Mouse (Mus musculus) lung, embryonic 16.5 days (tissue): Measurements from ENCODE around the gene 4931429L15Rik. TPM values are rescaled to one million over a fixed set of nuclear protein-coding genes. Genes with fewer than 3 reads are reported as not detected.

Experiments
- ATAC-seq: fragments of 200-750 bp; cut with Nextera tagmentation; 2 replicates; pipeline ENCODE4 v1.8.0; 2017; ENCODE audit warnings: low read depth, mild to moderate bottlenecking, moderate library complexity
- H3K27ac ChIP-seq: fragments of 300-500 bp; sonication (generic); 2 replicates; pipeline ENCODE4 v1.5.1; 2014; ENCODE audit warnings: mild to moderate bottlenecking, control low read depth, low read length
- H3K27me3 ChIP-seq: fragments of 300-500 bp; sonication (generic); 2 replicates; pipeline ENCODE4 v1.6.1; 2014; ENCODE audit warnings: low read depth, low read length, mixed read lengths; ENCODE audit not compliant: control insufficient read depth, insufficient read depth
- H3K36me3 ChIP-seq: fragments of 300-500 bp; sonication (generic); 2 replicates; pipeline ENCODE4 v1.6.1; 2014; ENCODE audit warnings: low read length; ENCODE audit not compliant: control insufficient read depth, insufficient read depth
- H3K4me1 ChIP-seq: fragments of 300-500 bp; sonication (generic); replicated peaks from 2 replicates; pipeline ENCODE4 v1.6.1; 2014; ENCODE audit warnings: low read length, mixed read lengths; ENCODE audit not compliant: control insufficient read depth, insufficient read depth
- H3K4me2 ChIP-seq: fragments of 300-500 bp; sonication (generic); 2 replicates; pipeline ENCODE4 v1.6.1; 2014; ENCODE audit warnings: low read depth, low read length, control low read depth
- H3K4me3 ChIP-seq: fragments of 300-500 bp; sonication (generic); 2 replicates; pipeline ENCODE4 v1.5.1; 2014; ENCODE audit warnings: mild to moderate bottlenecking, low read length, control low read depth
- H3K9ac ChIP-seq: fragments of 300-500 bp; sonication (generic); 2 replicates; pipeline ENCODE4 v1.6.1; 2014; ENCODE audit warnings: low read length, control low read depth
- H3K9me3 ChIP-seq: fragments of 300-500 bp; sonication (generic); 2 replicates; pipeline ENCODE4 v1.6.1; 2016; ENCODE audit warnings: low read length; ENCODE audit not compliant: control insufficient read depth
- WGBS: fragments of 180-500 bp; shearing (Covaris S2); extraction: QIAGEN DNeasy Blood & Tissue Kit; methylation state at CpG from one replicate; pipeline ENCODE4 v1.1.7; 2014; 5-methylcytosine and 5-hydroxymethylcytosine counted together
- polyA plus RNA-seq: library from polyadenylated mRNA; unstranded; fragments of >200 nt; fragmentation: Nextera tagmentation; extraction: Ambion mirVana; gene quantifications from 2 replicates; pipeline ENCODE4 v1.2.1, GENCODE M21; 2015

4931429L15Rik gene
- polyA plus RNA-seq, 1 experiment from 2014 or later = not detected

DNA sequence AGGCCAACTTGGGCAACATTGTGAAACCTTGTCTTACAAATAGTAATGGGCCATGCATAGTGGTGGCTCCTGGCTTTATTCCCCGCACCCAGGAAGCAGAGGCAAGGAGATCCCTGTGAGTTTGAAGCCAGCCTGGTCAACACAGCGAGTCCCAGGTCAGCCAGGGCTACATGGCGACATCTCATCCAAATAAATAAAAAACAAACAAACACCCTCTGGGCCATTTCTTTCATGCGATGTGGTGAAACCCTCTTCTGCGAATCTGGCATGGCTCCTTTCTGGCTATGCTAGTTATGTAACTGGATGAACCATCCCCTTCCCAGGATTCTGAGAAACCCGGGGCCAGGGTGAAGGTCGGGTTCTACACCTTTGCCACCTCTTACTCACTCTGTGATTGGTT lies 63.6 kb downstream of the 4931429L15Rik start:
- H3K27me3 ChIP-seq = no peaks in the 10 kb centered on the region
- no peak overlapping the region for H3K4me2 ChIP-seq
- no peak overlapping the region for H3K9ac ChIP-seq
- H3K9me3 ChIP-seq = no peaks in the 10 kb centered on the region
- no peak overlapping the region for H3K4me3 ChIP-seq
- WGBS = 79% methylated on average over 7 of the region's 7 CpGs
- no peaks in the 10 kb centered on the region for H3K4me1 ChIP-seq
- H3K36me3 ChIP-seq = no peaks in the 10 kb centered on the region
- no peak for ATAC-seq
- H3K27ac ChIP-seq = no peak overlapping the region

Other genes with a start within 250 kb of the 4931429L15Rik start
- 14.2 and 96.7 TPM in 2 replicates for gene Apoa1, start 91.4 kb downstream of the 4931429L15Rik start, polyA plus RNA-seq
- not detected in 2 replicates for gene Apoc3, start 84.3 kb downstream of the 4931429L15Rik start, polyA plus RNA-seq
- gene Apoa4, start 79.3 kb downstream of the 4931429L15Rik start, polyA plus RNA-seq = 0.14 TPM in 1 of 2 replicates, not detected in the other
- not detected in 2 replicates for gene Apoa5, start 51.4 kb downstream of the 4931429L15Rik start, polyA plus RNA-seq
- 44.8 and 46.6 TPM in 2 replicates for gene Zpr1, start 46.9 kb downstream of the 4931429L15Rik start, polyA plus RNA-seq
- 23.3 and 26.8 TPM in 2 replicates for gene Bud13, start 37.0 kb downstream of the 4931429L15Rik start, polyA plus RNA-seq